Mouse (Mus musculus) intestine, embryonic 14.5 days (tissue): ENCODE data around the gene Marcks. TPM values are rescaled to one million over a fixed set of nuclear protein-coding genes. Genes with fewer than 3 reads are reported as not detected.
"Not testable (repeated sequence)": the region's sequence is repeated elsewhere in the genome, so short reads cannot be mapped to it uniquely, and the experiment has no call there.

Experiments used
- ATAC-seq: fragments of 200-750 bp; cut with Nextera tagmentation; replicated peaks from 2 replicates; pipeline ENCODE4 v1.8.0; 2017; ENCODE audit warnings: low read depth, moderate number of reproducible peaks, moderate TSS enrichment, moderate library complexity; ENCODE audit not compliant: low FRiP score, low TSS enrichment
- DNase-seq: peaks from one replicate; pipeline ENCODE4 v3.0.0-alpha.2; 2018; ENCODE audit warnings: low spot score
- H3K27ac ChIP-seq: fragments of 300-500 bp; sonication (generic); 2 replicates; pipeline ENCODE4 v1.5.1; 2014; ENCODE audit warnings: low read depth, mild to moderate bottlenecking, control low read depth
- H3K27me3 ChIP-seq: fragments of 300-500 bp; sonication (generic); replicated peaks from 2 replicates; pipeline ENCODE4 v1.6.1; 2014; ENCODE audit warnings: low read length, control low read depth; ENCODE audit not compliant: control insufficient read depth, insufficient read depth
- H3K36me3 ChIP-seq: fragments of 300-500 bp; sonication (generic); 2 replicates; pipeline ENCODE4 v1.6.1; 2014; ENCODE audit warnings: low read length, control low read depth; ENCODE audit not compliant: control insufficient read depth, insufficient read depth
- H3K4me1 ChIP-seq: fragments of 300-500 bp; sonication (generic); replicated peaks from 2 replicates; pipeline ENCODE4 v1.6.1; 2014; ENCODE audit warnings: low read length, control low read depth, mixed read lengths; ENCODE audit not compliant: control insufficient read depth, insufficient read depth
- H3K4me2 ChIP-seq: fragments of 300-500 bp; sonication (generic); 2 replicates; pipeline ENCODE4 v1.6.1; 2014; ENCODE audit warnings: low read length
- H3K4me3 ChIP-seq: fragments of 300-500 bp; sonication (generic); 2 replicates; pipeline ENCODE4 v1.5.1; 2014; ENCODE audit warnings: low read depth, low read length, control low read depth, mixed read lengths
- H3K9ac ChIP-seq: fragments of 300-500 bp; sonication (generic); 2 replicates; pipeline ENCODE4 v1.6.1; 2014; ENCODE audit warnings: mild to moderate bottlenecking, low read length
- H3K9me3 ChIP-seq: fragments of 300-500 bp; sonication (generic); 2 replicates; pipeline ENCODE4 v1.6.1; 2016; ENCODE audit warnings: low read length, control low read depth; ENCODE audit not compliant: control insufficient read depth
- WGBS: fragments of 180-500 bp; shearing (Covaris S2); extraction: QIAGEN DNeasy Blood & Tissue Kit; methylation state at CpG from one replicate; pipeline ENCODE4 v1.1.7; 2014; 5-methylcytosine and 5-hydroxymethylcytosine counted together
- polyA plus RNA-seq: library from polyadenylated mRNA; unstranded; fragments of >200 nt; fragmentation: Nextera tagmentation; extraction: Ambion mirVana; gene quantifications from 2 replicates; pipeline ENCODE4 v1.2.1, GENCODE M21; 2014

The Marcks gene
- polyA plus RNA-seq, 1 experiment from 2014 or later, result 127 TPM

GRCm38 (mm10) chr10:37101733-37102132 is 37.0 kb downstream of the Marcks start:
- H3K4me2 ChIP-seq, result no peak overlapping the region
- H3K9ac ChIP-seq, result no peak overlapping the region
- H3K9me3 ChIP-seq, result no peaks in the 10 kb centered on the region
- no peak overlapping the region for H3K4me3 ChIP-seq
- H3K27ac ChIP-seq, result no peak overlapping the region
- DNase-seq (no peak), ATAC-seq (no peak)
- H3K4me1 ChIP-seq, result no peaks in the 10 kb centered on the region
- WGBS, result 73% methylated on average over 2 of the region's 2 CpGs
- no peaks in the 10 kb centered on the region for H3K36me3 ChIP-seq
- H3K27me3 ChIP-seq, result no peaks in the 10 kb centered on the region

DNA sequence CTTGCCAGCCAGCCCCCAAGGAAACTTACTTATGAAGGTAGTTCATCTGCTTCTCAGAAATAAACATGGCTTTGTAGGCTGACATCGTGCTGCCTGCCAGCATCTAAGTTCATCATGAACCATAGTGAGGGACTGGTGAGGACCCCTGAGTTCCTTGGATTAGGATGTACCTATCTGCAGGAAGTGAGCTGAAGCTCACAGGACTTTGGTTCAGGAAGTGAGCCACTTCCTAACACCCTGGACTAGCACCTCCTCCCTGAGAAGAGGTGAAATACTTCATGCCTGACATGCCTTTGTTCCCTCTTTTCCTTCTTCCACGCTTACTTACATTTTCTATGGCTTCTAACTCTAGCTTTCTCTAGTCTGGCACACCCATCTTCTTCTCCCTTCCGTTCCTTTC is 42.2 kb downstream of the Marcks start:
- H3K9ac ChIP-seq, result no peak overlapping the region
- H3K4me3 ChIP-seq, result no peak overlapping the region
- WGBS, result 79% methylated on average over 3 of the region's 3 CpGs
- DNase-seq (no peak), ATAC-seq (no peak)
- H3K27me3 ChIP-seq, result no peaks in the 10 kb centered on the region
- H3K27ac ChIP-seq, result no peak overlapping the region
- H3K9me3 ChIP-seq, result no peaks in the 10 kb centered on the region
- no peak overlapping the region for H3K4me2 ChIP-seq
- H3K4me1 ChIP-seq, result no peaks in the 10 kb centered on the region
- H3K36me3 ChIP-seq, result no peaks in the 10 kb centered on the region

DNA sequence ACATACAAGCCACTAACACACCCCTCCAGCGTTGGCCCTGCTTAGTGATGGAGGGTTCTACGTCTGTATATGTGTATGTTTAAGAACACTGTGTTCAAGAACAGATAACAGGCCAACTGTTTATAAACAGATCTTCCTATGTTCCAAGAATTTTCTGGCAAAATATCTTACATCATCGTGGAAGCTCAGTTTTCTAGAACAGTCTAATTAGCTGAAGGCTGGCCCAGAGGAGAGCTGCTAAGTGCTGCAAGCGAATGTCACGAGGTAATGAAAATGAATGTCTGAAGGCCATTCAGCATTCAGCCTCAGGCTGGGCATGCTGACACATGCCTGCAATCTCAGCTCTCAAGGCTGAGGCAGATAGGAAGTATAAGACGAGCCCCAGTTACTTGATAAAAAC is 42.9 kb downstream of the Marcks start:
- Histone ChIP-seq H3K4me2 (no peak overlapping the region), H3K27me3 (no peaks in the 10 kb centered on the region), H3K36me3 (no peaks in the 10 kb centered on the region), H3K4me1 (no peaks in the 10 kb centered on the region), H3K9ac (no peak overlapping the region), H3K9me3 (no peaks in the 10 kb centered on the region), H3K4me3 (no peak overlapping the region), H3K27ac (no peak overlapping the region)
- WGBS, result 55% methylated on average over 6 of the region's 6 CpGs
- ATAC-seq, result no peak
- no peak for DNase-seq

GRCm38 (mm10) chr10:37093306-37093705 is 45.4 kb downstream of the Marcks start:
- DNase-seq, result no peak
- no peak overlapping the region for H3K4me3 ChIP-seq
- no peaks in the 10 kb centered on the region; the same call in 1 of the 2 replicates for H3K9me3 ChIP-seq
- H3K27me3 ChIP-seq, result no peaks in the 10 kb centered on the region
- no peak for ATAC-seq
- H3K4me1 ChIP-seq, result no peaks in the 10 kb centered on the region
- H3K9ac ChIP-seq, result no peak overlapping the region
- H3K27ac ChIP-seq, result no peak overlapping the region
- no peaks in the 10 kb centered on the region for H3K36me3 ChIP-seq
- no peak overlapping the region for H3K4me2 ChIP-seq

- no peaks in the 10 kb centered on the region for H3K27me3 ChIP-seq
- H3K36me3 ChIP-seq, result no peaks in the 10 kb centered on the region
- no peaks in the 10 kb centered on the region for H3K4me1 ChIP-seq
- ATAC-seq, result no peak
- H3K9me3 ChIP-seq, result no peaks in the 10 kb centered on the region; the same call in 1 of the 2 replicates
- no peak overlapping the region for H3K9ac ChIP-seq
- H3K4me2 ChIP-seq, result no peak overlapping the region
- H3K27ac ChIP-seq, result no peak overlapping the region
- DNase-seq, result no peak
- 84% methylated on average over 3 of the region's 3 CpGs for WGBS
- H3K4me3 ChIP-seq, result no peak overlapping the region
Observed at GRCm38 (mm10) chr10:37090411-37090810, 48.3 kb downstream of the Marcks start.

DNA sequence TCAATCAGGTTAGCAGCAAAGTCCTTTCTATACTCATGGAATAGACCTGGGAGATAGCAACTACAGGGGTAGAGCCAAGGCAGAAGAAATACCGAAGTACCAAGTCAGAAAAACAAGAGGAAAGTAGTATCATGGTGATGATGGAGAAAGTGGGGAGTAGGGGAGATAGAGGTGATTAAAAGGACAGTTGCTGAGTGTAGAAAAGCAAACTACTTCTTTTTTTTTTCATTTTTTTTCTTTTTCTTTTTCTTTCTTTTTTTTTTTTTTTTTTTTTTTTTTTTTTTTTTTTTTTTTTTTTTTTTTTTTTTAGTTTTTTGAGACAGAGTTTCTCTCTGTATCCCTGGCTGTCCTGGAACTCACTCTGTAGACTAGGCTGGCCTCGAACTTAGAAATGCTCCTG is 54.6 kb downstream of the Marcks start:
- ATAC-seq, H3K9me3 ChIP-seq, H3K27ac ChIP-seq, DNase-seq, H3K4me1 ChIP-seq, H3K9ac ChIP-seq, H3K36me3 ChIP-seq, H3K4me3 ChIP-seq, H3K4me2 ChIP-seq, H3K27me3 ChIP-seq: not testable (repeated sequence)
- 91% methylated on average over 2 of the region's 2 CpGs for WGBS

Other genes with a start within 250 kb of the Marcks start
- 203 and 228 TPM in 2 replicates for gene Hdac2, start 164.4 kb downstream of the Marcks start, polyA plus RNA-seq